Mouse (Mus musculus): ENCODE measurements around the gene Fam19a1. TPM values are rescaled to one million over a fixed set of nuclear protein-coding genes. Genes with fewer than 3 reads are reported as not detected.

Fam19a1 gene
- total and polyA plus RNA-seq, 2 experiments from 2014 or later = 15.7 to 23.6 TPM

DNA sequence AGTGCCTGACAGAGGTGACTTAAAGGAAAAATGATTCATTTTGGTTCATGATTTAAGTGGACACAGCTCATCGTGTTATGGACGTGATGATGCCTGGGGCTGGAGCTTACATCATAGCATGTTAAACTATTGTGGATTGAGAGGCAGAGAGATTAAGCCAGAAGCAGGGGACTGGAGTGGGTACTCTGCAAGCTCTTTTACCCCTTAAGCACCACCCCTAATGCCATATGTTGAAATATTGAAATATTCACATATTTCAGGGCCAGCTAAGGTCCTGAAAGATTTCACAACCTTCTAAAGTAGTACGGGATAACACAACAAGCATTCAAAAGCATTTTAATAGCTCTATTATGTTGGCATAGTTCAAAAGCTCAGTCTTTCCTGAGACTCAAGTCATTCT lies 468.2 kb downstream of the Fam19a1 start:
- WGBS = 70% methylated on average over 3 of the region's 3 CpGs
- no peak for TF ChIP-seq CTCF (IDR thresholded peaks at IDR 0.05)

DNA sequence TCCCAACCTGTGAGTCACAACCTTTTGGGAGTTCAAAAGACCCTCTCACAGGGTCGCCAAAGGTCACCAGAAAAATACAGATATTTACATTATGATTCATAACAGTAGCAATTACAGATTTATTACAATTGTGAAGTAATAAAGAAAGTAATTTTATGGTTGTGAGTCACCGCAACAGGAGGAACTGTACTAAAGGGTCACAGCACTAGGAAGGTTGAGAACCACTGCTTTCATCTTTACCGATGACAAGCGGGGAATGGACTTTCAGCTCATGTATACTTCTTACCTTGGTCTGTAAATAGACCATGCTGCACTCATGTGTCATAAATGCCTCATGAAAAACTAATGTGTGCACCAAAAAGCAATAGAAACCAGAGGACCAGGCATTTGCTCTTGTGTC lies 474.5 kb downstream of the Fam19a1 start:
- H3K4me1 ChIP-seq (ENCODE audit: insufficient read depth, low read length) = no peaks in the 10 kb centered on the region
- no peaks in the 10 kb centered on the region for H3K27me3 ChIP-seq (ENCODE audit: insufficient read depth, low read length)
- no peak for DNase-seq (ENCODE audit: low spot score)
- no peak overlapping the region for H3K9ac ChIP-seq (replicated peaks; ENCODE audit: low read length, poor library complexity, severe bottlenecking)
- H3K4me3 ChIP-seq (ENCODE audit: low read depth, low read length) = no peak overlapping the region
- 93% methylated on average over 4 of the region's 4 CpGs for WGBS
- no peak overlapping the region for H3K27ac ChIP-seq (ENCODE audit: low read depth, low read length)
- no peak for ATAC-seq (ENCODE audit: low FRiP score)
- TF ChIP-seq CTCF (IDR thresholded peaks at IDR 0.05) = no peak
- no peak overlapping the region for H3K4me2 ChIP-seq (ENCODE audit: low read depth, low read length, poor library complexity, severe bottlenecking)
- no peaks in the 10 kb centered on the region for H3K9me3 ChIP-seq (ENCODE audit: low read length)
- no peaks in the 10 kb centered on the region for H3K36me3 ChIP-seq (ENCODE audit: insufficient read depth, low read length)

More for the DNA sequence above, 468.2 kb downstream of the Fam19a1 start:
- Histone ChIP-seq H3K36me3 (ENCODE audit: insufficient read depth, low read length) (no peaks in the 10 kb centered on the region), H3K27ac (ENCODE audit: low read depth, low read length) (no peak overlapping the region), H3K9me3 (ENCODE audit: low read length) (no peaks in the 10 kb centered on the region), H3K4me3 (ENCODE audit: low read depth, low read length) (no peak overlapping the region), H3K9ac (replicated peaks; ENCODE audit: low read length, poor library complexity, severe bottlenecking) (no peak overlapping the region), H3K27me3 (ENCODE audit: insufficient read depth, low read length) (no peaks in the 10 kb centered on the region), H3K4me1 (ENCODE audit: insufficient read depth, low read length) (no peaks in the 10 kb centered on the region), H3K4me2 (ENCODE audit: low read depth, low read length, poor library complexity, severe bottlenecking) (no peak overlapping the region)
- DNase-seq (ENCODE audit: low spot score) (no peak), ATAC-seq (ENCODE audit: low FRiP score) (no peak)

DNA sequence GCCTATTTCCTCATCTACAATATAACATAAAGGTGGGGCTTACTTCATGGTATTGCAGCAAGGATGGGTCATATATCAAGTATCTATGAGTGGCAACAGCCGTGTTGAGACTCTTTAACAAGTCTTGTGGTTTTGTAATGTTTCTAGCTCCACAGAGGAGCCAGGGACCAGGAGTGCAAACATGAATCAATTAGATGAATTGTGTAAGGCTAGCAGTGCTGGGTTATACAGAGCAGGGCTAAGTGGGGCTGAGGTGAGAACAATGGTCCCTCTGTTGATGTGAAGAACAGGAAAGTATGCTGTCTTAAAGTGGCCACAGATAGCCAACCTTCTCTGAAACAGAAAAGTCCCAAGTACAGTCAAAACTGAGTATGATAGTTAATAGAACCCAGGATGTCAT lies 480.1 kb downstream of the Fam19a1 start:
- ATAC-seq (ENCODE audit: low FRiP score) (no peak), DNase-seq (ENCODE audit: low spot score) (no peak)
- TF ChIP-seq CTCF (IDR thresholded peaks at IDR 0.05) = no peak
- no peak overlapping the region for H3K9ac ChIP-seq (replicated peaks; ENCODE audit: low read length, poor library complexity, severe bottlenecking)
- H3K4me2 ChIP-seq (ENCODE audit: low read depth, low read length, poor library complexity, severe bottlenecking) = no peak overlapping the region
- H3K4me3 ChIP-seq (ENCODE audit: low read depth, low read length) = no peak overlapping the region
- no peaks in the 10 kb centered on the region for H3K27me3 ChIP-seq (ENCODE audit: insufficient read depth, low read length)
- no peaks in the 10 kb centered on the region for H3K36me3 ChIP-seq (ENCODE audit: insufficient read depth, low read length)
- H3K4me1 ChIP-seq (ENCODE audit: insufficient read depth, low read length) = no peaks in the 10 kb centered on the region
- no peak overlapping the region for H3K27ac ChIP-seq (ENCODE audit: low read depth, low read length)
- H3K9me3 ChIP-seq (ENCODE audit: low read length) = no peaks in the 10 kb centered on the region
- WGBS = 81% methylated on average over 1 of the region's 1 CpGs

DNA sequence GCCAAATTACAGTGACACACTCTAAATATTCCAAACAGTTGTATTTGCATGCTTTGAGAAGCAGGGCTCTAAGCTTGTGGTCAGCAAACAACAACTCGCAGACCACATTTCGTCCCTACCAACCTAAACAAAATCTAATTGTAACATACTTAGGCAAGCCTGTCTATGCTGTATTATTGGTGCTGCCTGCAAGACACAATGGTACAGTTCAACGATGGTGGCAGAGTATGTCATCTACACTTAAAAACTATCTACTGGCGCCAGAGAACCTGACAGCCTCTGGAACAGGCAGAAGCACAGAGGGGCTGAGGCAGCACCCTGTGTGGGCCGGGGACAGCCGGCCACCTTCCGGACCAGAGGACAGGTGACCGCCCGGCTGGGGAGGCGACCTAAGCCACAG lies 482.2 kb downstream of the Fam19a1 start:
- 96% methylated on average over 7 of the region's 10 CpGs for WGBS
- no peaks in the 10 kb centered on the region for H3K27me3 ChIP-seq (ENCODE audit: insufficient read depth, low read length)
- DNase-seq (ENCODE audit: low spot score) (no peak), ATAC-seq (ENCODE audit: low FRiP score) (no peak)
- no peak for TF ChIP-seq CTCF (IDR thresholded peaks at IDR 0.05)
- H3K4me3 ChIP-seq (ENCODE audit: low read depth, low read length) = no peak overlapping the region
- no peak overlapping the region for H3K4me2 ChIP-seq (ENCODE audit: low read depth, low read length, poor library complexity, severe bottlenecking)
- H3K9ac ChIP-seq (replicated peaks; ENCODE audit: low read length, poor library complexity, severe bottlenecking) = no peak overlapping the region
- no peaks in the 10 kb centered on the region for H3K9me3 ChIP-seq (ENCODE audit: low read length)
- no peak overlapping the region for H3K27ac ChIP-seq (ENCODE audit: low read depth, low read length)
- H3K4me1 ChIP-seq (ENCODE audit: insufficient read depth, low read length) = no peaks in the 10 kb centered on the region
- no peaks in the 10 kb centered on the region for H3K36me3 ChIP-seq (ENCODE audit: insufficient read depth, low read length)

DNA sequence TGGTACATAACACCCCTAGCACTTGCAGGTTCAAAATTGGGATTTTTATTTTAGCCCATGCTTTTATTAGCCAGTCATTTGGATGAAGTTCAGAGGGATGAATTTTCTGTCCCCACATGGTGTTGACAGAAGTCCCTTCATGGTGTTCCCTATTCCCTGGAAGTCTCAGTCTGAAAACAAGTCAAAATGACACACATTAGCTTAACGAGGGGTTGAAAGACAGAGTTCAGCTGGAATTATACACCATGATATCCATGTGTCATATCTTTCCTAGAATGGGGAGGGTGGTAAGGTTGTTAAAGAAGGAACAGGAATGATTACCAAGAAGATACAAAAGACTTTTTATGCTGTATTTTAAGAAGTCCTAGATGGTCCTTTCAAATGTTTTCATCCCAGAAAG lies 511.2 kb downstream of the Fam19a1 start:
- ATAC-seq (ENCODE audit: low FRiP score) = no peak
- no peak for TF ChIP-seq CTCF (IDR thresholded peaks at IDR 0.05)
- H3K27ac ChIP-seq (ENCODE audit: low read depth, low read length) = no peak overlapping the region
- H3K36me3 ChIP-seq (ENCODE audit: insufficient read depth, low read length) = no peaks in the 10 kb centered on the region
- no peak overlapping the region for H3K4me3 ChIP-seq (ENCODE audit: low read depth, low read length)
- no peak overlapping the region for H3K4me2 ChIP-seq (ENCODE audit: low read depth, low read length, poor library complexity, severe bottlenecking)
- no peaks in the 10 kb centered on the region for H3K27me3 ChIP-seq (ENCODE audit: insufficient read depth, low read length)
- no peaks in the 10 kb centered on the region for H3K4me1 ChIP-seq (ENCODE audit: insufficient read depth, low read length)
- DNase-seq (ENCODE audit: low spot score) = no peak
- 67% methylated on average over 1 of the region's 1 CpGs for WGBS
- H3K9ac ChIP-seq (replicated peaks; ENCODE audit: low read length, poor library complexity, severe bottlenecking) = no peak overlapping the region
- no peaks in the 10 kb centered on the region for H3K9me3 ChIP-seq (ENCODE audit: low read length)

DNA sequence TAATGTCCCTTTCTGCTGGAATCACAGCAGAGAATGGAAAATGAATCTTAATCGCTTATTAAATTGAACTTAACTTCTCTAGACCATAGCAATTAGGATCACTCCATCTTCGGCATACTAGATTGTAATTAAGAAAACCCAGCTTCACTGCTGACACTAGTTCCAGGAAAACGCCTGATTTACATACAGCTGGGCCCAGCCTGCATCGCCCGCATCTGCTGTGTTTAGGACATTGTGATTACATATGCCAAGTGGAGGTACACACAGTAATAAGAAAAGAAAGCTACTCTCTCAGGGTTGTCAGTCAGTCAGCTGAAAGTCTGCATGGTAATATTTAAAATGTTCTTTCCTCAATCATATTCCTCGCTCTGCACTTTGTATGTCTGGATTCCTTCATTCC lies 518.6 kb downstream of the Fam19a1 start:
- no peak for TF ChIP-seq CTCF (IDR thresholded peaks at IDR 0.05)
- H3K27ac ChIP-seq (ENCODE audit: low read depth, low read length) = no peak overlapping the region
- DNase-seq (ENCODE audit: low spot score) (peak; percentile 23), ATAC-seq (ENCODE audit: low FRiP score) (no peak)
- no peak overlapping the region for H3K9ac ChIP-seq (replicated peaks; ENCODE audit: low read length, poor library complexity, severe bottlenecking)
- H3K36me3 ChIP-seq (ENCODE audit: insufficient read depth, low read length) = no peaks in the 10 kb centered on the region
- 0 out of 2 replicates have a peak, but pooled peaks cover 2% of the 10 kb centered on the region for H3K4me1 ChIP-seq (ENCODE audit: insufficient read depth, low read length)
- 45% methylated on average over 6 of the region's 6 CpGs for WGBS
- H3K4me3 ChIP-seq (ENCODE audit: low read depth, low read length) = no peak overlapping the region
- H3K4me2 ChIP-seq (ENCODE audit: low read depth, low read length, poor library complexity, severe bottlenecking) = no peak overlapping the region
- no peaks in the 10 kb centered on the region for H3K27me3 ChIP-seq (ENCODE audit: insufficient read depth, low read length)
- no peaks in the 10 kb centered on the region for H3K9me3 ChIP-seq (ENCODE audit: low read length)
